ENCODE assay signal across 20 mouse cellular contexts in the genomic region with DNA sequence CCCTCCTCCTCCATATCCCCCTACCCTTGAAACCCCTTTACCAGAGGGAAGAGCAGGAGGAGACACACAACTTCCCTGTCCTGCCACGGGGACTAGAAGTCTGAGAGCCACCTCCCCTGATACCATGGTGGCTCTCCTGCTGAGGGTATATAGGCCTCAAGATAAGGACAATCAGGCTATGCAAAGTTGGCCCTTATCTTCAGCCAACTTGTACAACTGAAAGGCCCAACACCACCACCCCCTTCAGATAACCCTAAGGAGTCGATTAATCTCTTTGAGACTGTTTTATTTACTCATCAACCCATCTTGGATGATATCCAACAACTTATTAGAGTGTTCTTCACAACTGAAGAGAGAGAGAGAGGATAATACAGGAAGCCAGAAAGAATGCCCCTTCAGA.
DNase-seq lines count a peak whose midpoint lies in the region; ATAC-seq and TF ChIP-seq lines count a peak whose summit lies in the region.
"Had no signal": no experiment of that assay in that cellular context is flagged by ENCODE, and none has a peak within 500 bp of the region (broad histone marks: within the 10 kb centered on the region; RNA-seq: fewer than 3 reads in every experiment).

No protein-coding gene starts in this region.

- DNase-seq in c-Kit-positive CD71-positive TER-119-negative erythroid progenitor cells, embryonic 14.5 days (ENCODE audit: low read depth): peak; percentile 1
- peak; percentile 2 for DNase-seq in liver
- DNase-seq in liver, embryonic 14.5 days (ENCODE audit: low read depth in 3 of 3, low spot score in 3 of 3): no peak
- no peak for DNase-seq in heart, adult 18-20 months
- no peak for DNase-seq in left cerebral cortex, postnatal 25 days (ENCODE audit: low spot score in 2 of 2)
- no peak for DNase-seq in frontal cortex, postnatal 25 days (ENCODE audit: low spot score in 2 of 2)
- DNase-seq: adrenal gland, adult 8-10 months; adrenal gland, postnatal 36 days; cerebellum, adult 11-12 months; cerebellum, adult 9-10 months; cerebellum, postnatal 25 days; gastrocnemius, postnatal 14 days; heart, postnatal 36 days had no signal

- H3K36me3 ChIP-seq in liver, embryonic 14.5 days (replicated peaks; ENCODE audit: control insufficient read depth, insufficient read depth, low read depth): no peaks in the 10 kb centered on the region
- H3K36me3 ChIP-seq: embryonic facial prominence, embryonic 10.5 days; forebrain, embryonic 15.5 days; heart, embryonic 13.5 days; hindbrain, embryonic 15.5 days had no signal

- no peak overlapping the region for H3K27ac ChIP-seq in liver, embryonic 14.5 days
- H3K27ac ChIP-seq: embryonic facial prominence, embryonic 10.5 days; forebrain, embryonic 15.5 days; heart, embryonic 13.5 days; hindbrain, embryonic 15.5 days had no signal

- 15% methylated on average over 2 of the region's 2 CpGs for WGBS in liver, embryonic 14.5 days (ENCODE audit: insufficient replicate concordance)

- H3K4me1 ChIP-seq in liver, embryonic 14.5 days (replicated peaks; ENCODE audit: control insufficient read depth in 2 of 2, insufficient read depth in 2 of 2, low read length in 1 of 2): no peaks in the 10 kb centered on the region
- H3K4me1 ChIP-seq: embryonic facial prominence, embryonic 10.5 days; forebrain, embryonic 15.5 days; heart, embryonic 13.5 days; hindbrain, embryonic 15.5 days had no signal

- peak; percentile 55 for ATAC-seq in liver, embryonic 14.5 days (ENCODE audit: insufficient read depth)
- ATAC-seq in megakaryocyte progenitor cell, adult 5-6 weeks (replicated peaks; ENCODE audit: poor library complexity): peak; percentile 88
- ATAC-seq in cerebellum, adult (ENCODE audit: insufficient number of reproducible peaks, low FRiP score, low TSS enrichment): no peak
- ATAC-seq: forebrain, embryonic 15.5 days had no signal

- H3K27me3 ChIP-seq in liver, embryonic 14.5 days (ENCODE audit: control insufficient read depth, insufficient read depth, low read length): no peaks in the 10 kb centered on the region
- H3K27me3 ChIP-seq: forebrain, embryonic 15.5 days; heart, embryonic 13.5 days; hindbrain, embryonic 15.5 days had no signal

- no peak overlapping the region for H3K9ac ChIP-seq in liver, embryonic 14.5 days (replicated peaks)
- H3K9ac ChIP-seq: forebrain, embryonic 15.5 days; heart, embryonic 13.5 days; hindbrain, embryonic 15.5 days had no signal

- intact Hi-C loops in left cerebral cortex, postnatal 25 days (cut with DNase I): no loop called here

- TF ChIP-seq EP300 in liver, embryonic 14.5 days (IDR thresholded peaks at IDR 0.05; ENCODE audit: low read depth): no peak; the same call in 1 of the 2 replicates

- no peak overlapping the region for H3K4me2 ChIP-seq in liver, embryonic 14.5 days (ENCODE audit: low read depth)
- H3K4me2 ChIP-seq: forebrain, embryonic 15.5 days; heart, embryonic 13.5 days; hindbrain, embryonic 15.5 days had no signal

- no peak for TF ChIP-seq CTCF in liver, embryonic 14.5 days (IDR thresholded peaks at IDR 0.05; ENCODE audit: low read depth)

- no peak overlapping the region for H3K4me3 ChIP-seq in liver, embryonic 14.5 days (ENCODE audit: insufficient read depth in 1 of 2, low read depth in 2 of 2, low read length in 2 of 2)
- H3K4me3 ChIP-seq: embryonic facial prominence, embryonic 10.5 days; erythroblast, embryonic 14.5 days; forebrain, embryonic 15.5 days; heart, embryonic 13.5 days; hindbrain, embryonic 15.5 days had no signal

- no peaks in the 10 kb centered on the region for H3K9me3 ChIP-seq in liver, embryonic 14.5 days (ENCODE audit: control insufficient read depth, low read length)
- H3K9me3 ChIP-seq: embryonic facial prominence, embryonic 10.5 days; forebrain, embryonic 15.5 days; heart, embryonic 13.5 days; hindbrain, embryonic 15.5 days had no signal

Comparison
In these comparisons a context has a peak if more than half of its experiments do, and no peak if none do; other contexts are left out.
1. DNase-seq: peak in c-Kit-positive CD71-positive TER-119-negative erythroid progenitor cells, embryonic 14.5 days (single experiment) and liver (single experiment); none in liver, embryonic 14.5 days (0 of 3), heart, adult 18-20 months (0 of 2), left cerebral cortex, postnatal 25 days (0 of 2) and frontal cortex, postnatal 25 days (0 of 2).